Mouse (Mus musculus): ENCODE data around the gene Plin5. TPM values are rescaled to one million over a fixed set of nuclear protein-coding genes. Genes with fewer than 3 reads are reported as not detected.

The Plin5 gene
- total and polyA plus RNA-seq, 2 experiments = 19.2 to 42.7 TPM

DNA sequence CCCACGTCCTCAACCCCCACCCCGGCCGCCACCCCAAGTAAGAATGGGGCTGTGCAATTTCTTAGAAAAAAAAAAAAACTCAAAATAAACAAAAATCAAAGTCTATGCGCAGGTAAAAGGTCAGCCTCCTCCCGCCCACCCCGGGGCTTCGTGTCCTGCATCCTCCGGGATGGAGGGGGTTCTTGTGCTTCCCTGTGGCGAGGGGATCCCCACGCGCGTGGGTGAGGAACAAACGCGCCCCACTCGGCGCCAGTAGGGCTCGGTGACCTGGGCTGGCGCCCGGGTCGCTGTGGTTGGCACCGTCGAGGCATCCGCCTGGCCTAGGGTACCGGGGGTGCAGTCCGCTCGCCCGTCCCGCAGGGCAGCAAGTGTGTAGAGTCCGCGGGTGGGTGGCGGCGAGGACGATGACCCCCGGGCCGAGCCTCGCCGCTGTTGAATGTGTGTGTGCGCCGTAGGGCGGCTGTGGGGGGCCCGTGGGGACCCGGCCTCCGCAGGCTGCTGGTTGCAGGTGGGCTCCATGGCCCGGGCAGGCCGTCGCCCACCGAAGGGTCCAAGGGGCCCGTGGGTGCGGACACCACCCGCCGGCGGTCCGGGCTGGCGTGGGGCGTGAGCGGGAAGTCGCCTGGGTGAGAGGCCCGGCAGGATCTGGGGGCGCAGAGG lies 6.4 kb upstream of the Plin5 start:
- Histone ChIP-seq H3K79me2 (ENCODE audit: control insufficient read depth, insufficient read depth, low read length) (peaks cover 10% of the 10 kb centered on the region; the same call in 1 of the 2 replicates), H3K4me1 (ENCODE audit: control insufficient read depth, insufficient read depth, low read length) (peaks cover 13% of the 10 kb centered on the region), H3K9ac (ENCODE audit: low read depth, low read length) (peak overlapping the region; percentile 94), H3K36me3 (ENCODE audit: control insufficient read depth, insufficient read depth, low read length) (no peaks in the 10 kb centered on the region), H3K4me3 (ENCODE audit: insufficient read depth, low read depth, low read length) (peak overlapping the region; percentile 57), H3K27me3 (ENCODE audit: control insufficient read depth, insufficient read depth, low read length) (no peaks in the 10 kb centered on the region), H3K27ac (replicated peaks; ENCODE audit: insufficient read depth, low read depth, low read length) (peak overlapping the region; percentile 92)
- 28% methylated on average over 59 of the region's 59 CpGs for WGBS
- DNase-seq (ENCODE audit: extremely low read depth, low read depth, low spot score) = no peak
- TF ChIP-seq CTCF (IDR thresholded peaks at IDR 0.05; ENCODE audit: low read depth, low read length) (no peak), POLR2A (IDR thresholded peaks at IDR 0.05; ENCODE audit: extremely low read depth, insufficient read depth, low read length) (no peak)

DNA sequence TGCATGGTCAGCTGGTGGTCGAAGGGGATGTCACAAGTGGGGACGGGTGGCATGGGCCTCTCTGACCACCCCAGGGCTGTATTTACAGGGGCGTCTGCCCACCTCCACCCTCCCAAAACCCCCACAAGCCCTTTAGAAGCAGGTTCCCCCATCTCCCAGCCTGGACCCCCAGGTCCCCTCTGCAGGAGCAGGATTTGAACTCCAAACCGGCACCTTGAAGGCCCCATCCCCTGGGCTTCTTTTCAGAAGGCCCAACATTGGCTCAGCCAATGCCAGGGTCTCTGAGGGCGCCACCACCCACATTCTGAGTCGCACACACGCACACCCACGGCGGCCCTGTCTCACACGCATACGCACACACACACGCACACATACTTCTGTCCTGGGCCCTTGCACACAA lies 5.8 kb upstream of the Plin5 start:
- TF ChIP-seq CTCF (IDR thresholded peaks at IDR 0.05; ENCODE audit: low read depth, low read length) (no peak), POLR2A (IDR thresholded peaks at IDR 0.05; ENCODE audit: extremely low read depth, insufficient read depth, low read length) (no peak)
- Histone ChIP-seq H3K79me2 (ENCODE audit: control insufficient read depth, insufficient read depth, low read length) (peaks cover 10% of the 10 kb centered on the region; the same call in 1 of the 2 replicates), H3K4me3 (ENCODE audit: insufficient read depth, low read depth, low read length) (peak overlapping the region; percentile 40), H3K9ac (ENCODE audit: low read depth, low read length) (peak overlapping the region; percentile 45), H3K27me3 (ENCODE audit: control insufficient read depth, insufficient read depth, low read length) (no peaks in the 10 kb centered on the region), H3K4me1 (ENCODE audit: control insufficient read depth, insufficient read depth, low read length) (peaks cover 13% of the 10 kb centered on the region), H3K36me3 (ENCODE audit: control insufficient read depth, insufficient read depth, low read length) (no peaks in the 10 kb centered on the region), H3K27ac (replicated peaks; ENCODE audit: insufficient read depth, low read depth, low read length) (peak overlapping the region; percentile 50)
- 81% methylated on average over 12 of the region's 12 CpGs for WGBS
- DNase-seq (ENCODE audit: extremely low read depth, low read depth, low spot score) = no peak

GRCm38 (mm10) chr17:56121826-56122225 lies 4.4 kb upstream of the Plin5 start, which contains the start of gene Lrg1:
Lrg1 (minus strand) TSS chr17:56122001.
- peak within 1 kb of the TSS; percentile 92 for H3K9ac ChIP-seq (ENCODE audit: low read depth, low read length)
- peak; percentile 84 for DNase-seq (ENCODE audit: extremely low read depth, low read depth, low spot score)
- H3K27ac ChIP-seq (replicated peaks; ENCODE audit: insufficient read depth, low read depth, low read length) = peak within 1 kb of the TSS; percentile 95

GRCm38 (mm10) chr17:56119981-56120880 lies 2.8 kb upstream of the Plin5 start:
- Histone ChIP-seq H3K27me3 (ENCODE audit: control insufficient read depth, insufficient read depth, low read length) (no peaks in the 10 kb centered on the region), H3K27ac (replicated peaks; ENCODE audit: insufficient read depth, low read depth, low read length) (peak overlapping the region; percentile 95), H3K4me3 (ENCODE audit: insufficient read depth, low read depth, low read length) (peak overlapping the region; percentile 86), H3K79me2 (ENCODE audit: control insufficient read depth, insufficient read depth, low read length) (peaks cover 10% of the 10 kb centered on the region; the same call in 1 of the 2 replicates), H3K9ac (ENCODE audit: low read depth, low read length) (peak overlapping the region; percentile 92), H3K36me3 (ENCODE audit: control insufficient read depth, insufficient read depth, low read length) (no peaks in the 10 kb centered on the region), H3K4me1 (ENCODE audit: control insufficient read depth, insufficient read depth, low read length) (peaks cover 21% of the 10 kb centered on the region)
- peak; percentile 84 for DNase-seq (ENCODE audit: extremely low read depth, low read depth, low spot score)
- WGBS = 3% methylated on average over 66 of the region's 66 CpGs
- TF ChIP-seq CTCF (IDR thresholded peaks at IDR 0.05; ENCODE audit: low read depth, low read length) (no peak), POLR2A (IDR thresholded peaks at IDR 0.05; ENCODE audit: extremely low read depth, insufficient read depth, low read length) (peak; percentile 35; the same call in 1 of the 2 replicates)

More at GRCm38 (mm10) chr17:56121826-56122225, 4.4 kb upstream of the Plin5 start, which contains the start of gene Lrg1:
- Histone ChIP-seq H3K4me3 (ENCODE audit: insufficient read depth, low read depth, low read length) (peak within 1 kb of the TSS; percentile 86), H3K79me2 (ENCODE audit: control insufficient read depth, insufficient read depth, low read length) (peaks cover 10% of the 10 kb centered on the region; the same call in 1 of the 2 replicates), H3K36me3 (ENCODE audit: control insufficient read depth, insufficient read depth, low read length) (no peaks in the 10 kb centered on the region), H3K27me3 (ENCODE audit: control insufficient read depth, insufficient read depth, low read length) (no peaks in the 10 kb centered on the region), H3K4me1 (ENCODE audit: control insufficient read depth, insufficient read depth, low read length) (peaks cover 13% of the 10 kb centered on the region)
- WGBS = 8% methylated on average over 2 of the region's 2 CpGs
- TF ChIP-seq POLR2A (IDR thresholded peaks at IDR 0.05; ENCODE audit: extremely low read depth, insufficient read depth, low read length) = no peak
- TF ChIP-seq CTCF (IDR thresholded peaks at IDR 0.05; ENCODE audit: low read depth, low read length) = no peak

DNA sequence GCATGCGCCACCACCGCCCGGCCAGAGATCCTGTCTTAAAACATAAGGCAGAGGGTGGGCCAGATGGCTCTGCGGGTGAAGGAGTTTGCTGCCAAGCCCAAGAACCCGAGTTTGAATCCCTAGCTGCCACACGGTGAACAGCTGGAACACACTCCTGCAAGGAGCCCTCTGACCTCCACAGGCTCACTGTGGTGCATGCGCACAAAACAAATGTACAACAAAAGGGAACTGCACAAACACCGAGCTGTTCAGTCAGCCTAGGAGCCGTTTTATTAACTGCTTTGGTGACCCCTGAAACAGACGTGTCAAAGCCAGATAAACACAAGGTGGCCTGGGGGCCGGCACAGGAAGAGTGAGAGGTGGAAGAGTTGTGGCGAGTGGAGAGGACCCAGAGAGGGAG lies 2.0 kb upstream of the Plin5 start:
- 30% methylated on average over 12 of the region's 12 CpGs for WGBS
- Histone ChIP-seq H3K27me3 (ENCODE audit: control insufficient read depth, insufficient read depth, low read length) (no peaks in the 10 kb centered on the region), H3K4me3 (ENCODE audit: insufficient read depth, low read depth, low read length) (peak overlapping the region; percentile 86), H3K79me2 (ENCODE audit: control insufficient read depth, insufficient read depth, low read length) (peaks cover 10% of the 10 kb centered on the region; the same call in 1 of the 2 replicates), H3K36me3 (ENCODE audit: control insufficient read depth, insufficient read depth, low read length) (peaks cover 4% of the 10 kb centered on the region; the same call in 1 of the 2 replicates), H3K4me1 (ENCODE audit: control insufficient read depth, insufficient read depth, low read length) (peaks cover 25% of the 10 kb centered on the region), H3K27ac (replicated peaks; ENCODE audit: insufficient read depth, low read depth, low read length) (peak overlapping the region; percentile 95), H3K9ac (ENCODE audit: low read depth, low read length) (peak overlapping the region; percentile 92)
- peak; percentile 77 for DNase-seq (ENCODE audit: extremely low read depth, low read depth, low spot score)
- TF ChIP-seq CTCF (IDR thresholded peaks at IDR 0.05; ENCODE audit: low read depth, low read length) = no peak
- TF ChIP-seq POLR2A (IDR thresholded peaks at IDR 0.05; ENCODE audit: extremely low read depth, insufficient read depth, low read length) = no peak

Data from liver, adult 2 months (tissue).